21 mouse cellular contexts compared by ENCODE assay signal in genomic region chr14:7975177-7975576, GRCm38 (mm10). TPM values are rescaled to one million over a fixed set of nuclear protein-coding genes. Genes with fewer than 3 reads are reported as not detected.
"Had no signal": no experiment of that assay in that cellular context is flagged by ENCODE, and none has a peak within 500 bp of the region (broad histone marks: within the 10 kb centered on the region; RNA-seq: fewer than 3 reads in every experiment).

No protein-coding gene starts in this region.

- H3K4me3 ChIP-seq: liver, embryonic 13.5 days; liver, embryonic 15.5 days; midbrain, embryonic 10.5 days; midbrain, embryonic 12.5 days; neural tube, embryonic 12.5 days; stomach, embryonic 15.5 days had no signal

- H3K36me3 ChIP-seq: liver, embryonic 13.5 days; liver, embryonic 15.5 days; midbrain, embryonic 10.5 days; midbrain, embryonic 12.5 days; neural tube, embryonic 12.5 days; stomach, embryonic 15.5 days had no signal

- DNase-seq: liver, embryonic 13.5 days; lung, adult 18-20 months; lung, embryonic 14.5 days; lung, postnatal 10 days; lung, postnatal 4 days; midbrain, embryonic 14.5 days; thymus, adult 18-20 months; thymus, postnatal 14 days; thymus, postnatal 4 days had no signal

- ATAC-seq: midbrain, embryonic 16.5 days had no signal

- H3K9ac ChIP-seq: liver, embryonic 13.5 days; liver, embryonic 15.5 days; lung, embryonic 14.5 days; midbrain, embryonic 12.5 days; neural tube, embryonic 12.5 days; stomach, embryonic 15.5 days had no signal

- H3K4me2 ChIP-seq: liver, embryonic 13.5 days; liver, embryonic 15.5 days; lung, embryonic 14.5 days; midbrain, embryonic 12.5 days; neural tube, embryonic 12.5 days; stomach, embryonic 15.5 days had no signal

- H3K4me1 ChIP-seq: liver, embryonic 13.5 days; liver, embryonic 15.5 days; midbrain, embryonic 10.5 days; midbrain, embryonic 12.5 days; neural tube, embryonic 12.5 days; stomach, embryonic 15.5 days had no signal

- H3K27me3 ChIP-seq: liver, embryonic 13.5 days; liver, embryonic 15.5 days; midbrain, embryonic 12.5 days; neural tube, embryonic 12.5 days; stomach, embryonic 15.5 days had no signal

- H3K27ac ChIP-seq: liver, embryonic 13.5 days; liver, embryonic 15.5 days; midbrain, embryonic 10.5 days; midbrain, embryonic 12.5 days; neural tube, embryonic 12.5 days; stomach, embryonic 15.5 days; stomach, postnatal 0 days had no signal

- H3K9me3 ChIP-seq: liver, embryonic 13.5 days; liver, embryonic 15.5 days; midbrain, embryonic 10.5 days; midbrain, embryonic 12.5 days; neural tube, embryonic 12.5 days; stomach, embryonic 15.5 days had no signal

RNA-seq across cellular contexts. Expression of gene Gm45521, which starts 18.1 kb away (rescaled TPM):
- polyA plus RNA-seq: liver, embryonic 13.5 days; liver, embryonic 15.5 days; lung, embryonic 14.5 days; lung, embryonic 16.5 days; midbrain, embryonic 12.5 days; midbrain, embryonic 14.5 days; neural tube, embryonic 12.5 days; neural tube, embryonic 14.5 days; spleen, adult 2 months; stomach, embryonic 15.5 days; stomach, postnatal 0 days; thymus, postnatal 0 days; urinary bladder, adult 2 months had no signal

RNA-seq across cellular contexts. Expression of gene Dnase1l3, which starts 19.2 kb away (rescaled TPM):
- polyA plus RNA-seq: midbrain, embryonic 10.5 days had no signal
